ENCODE assay signal across 8 mouse cellular contexts in the genomic region with DNA sequence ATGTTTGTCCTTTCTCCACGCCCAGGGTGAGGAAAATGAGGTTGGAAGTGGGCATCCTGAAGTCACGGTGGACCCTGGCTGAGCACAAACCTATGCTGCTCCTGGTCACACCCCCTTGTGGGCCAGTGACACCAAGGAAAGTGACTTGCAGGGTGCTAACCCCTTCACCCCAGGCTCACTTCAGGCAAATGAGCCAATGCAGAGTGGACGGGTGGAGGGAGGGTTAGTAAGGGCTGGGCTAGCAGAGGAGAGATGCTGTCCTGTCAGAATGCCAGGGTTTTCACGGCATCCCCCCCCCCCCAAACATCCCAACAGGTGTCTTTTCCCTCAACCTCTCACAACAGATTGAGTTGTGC. TPM values are rescaled to one million over a fixed set of nuclear protein-coding genes. Genes with fewer than 3 reads are reported as not detected.
DNase-seq lines count a peak whose midpoint lies in the region; ATAC-seq lines count a peak whose summit lies in the region.

No protein-coding gene starts in this region.

- peak overlapping the region; percentile 90 for H3K4me2 ChIP-seq in heart, embryonic 12.5 days
- H3K4me2 ChIP-seq in hindbrain, embryonic 15.5 days = peak overlapping the region; percentile 90
- H3K4me2 ChIP-seq in midbrain, embryonic 12.5 days (replicated peaks) = peak overlapping the region; percentile 62

- H3K27me3 ChIP-seq in heart, embryonic 12.5 days (replicated peaks) = no peaks in the 10 kb centered on the region
- peaks cover 21% of the 10 kb centered on the region for H3K27me3 ChIP-seq in embryonic facial prominence, embryonic 10.5 days (replicated peaks; ENCODE audit: low read depth, poor library complexity, severe bottlenecking)
- H3K27me3 ChIP-seq in hindbrain, embryonic 15.5 days = no peaks in the 10 kb centered on the region
- peaks cover 26% of the 10 kb centered on the region for H3K27me3 ChIP-seq in midbrain, embryonic 12.5 days

- peak overlapping the region; percentile 50 for H3K4me3 ChIP-seq in heart, embryonic 12.5 days
- H3K4me3 ChIP-seq in embryonic facial prominence, embryonic 10.5 days = peak overlapping the region; percentile 62
- peak overlapping the region; percentile 40 for H3K4me3 ChIP-seq in hindbrain, embryonic 15.5 days
- H3K4me3 ChIP-seq in midbrain, embryonic 12.5 days = peak overlapping the region; percentile 40

- WGBS in heart, embryonic 12.5 days = 12% methylated on average over 4 of the region's 4 CpGs
- 7% methylated on average over 4 of the region's 4 CpGs for WGBS in embryonic facial prominence, embryonic 10.5 days
- WGBS in hindbrain, embryonic 15.5 days = 9% methylated on average over 4 of the region's 4 CpGs
- 9% methylated on average over 4 of the region's 4 CpGs for WGBS in midbrain, embryonic 12.5 days

- ATAC-seq in heart, embryonic 12.5 days (ENCODE audit: insufficient number of reproducible peaks, low FRiP score) = 0 out of 2 replicates have a peak, but pooled peaks have one; percentile 10
- peak; percentile 63 for ATAC-seq in hindbrain, embryonic 15.5 days (ENCODE audit: low FRiP score, low read depth)
- 0 out of 2 replicates have a peak, but pooled peaks have one; percentile 13 for ATAC-seq in midbrain, embryonic 12.5 days (ENCODE audit: low FRiP score, low read depth)

- H3K9ac ChIP-seq in heart, embryonic 12.5 days = peak overlapping the region; percentile 75
- no peak overlapping the region for H3K9ac ChIP-seq in hindbrain, embryonic 15.5 days
- peak overlapping the region; percentile 37; the same call in 1 of the 2 replicates for H3K9ac ChIP-seq in midbrain, embryonic 12.5 days (replicated peaks)

- peaks cover 72% of the 10 kb centered on the region for H3K4me1 ChIP-seq in heart, embryonic 12.5 days (replicated peaks)
- peaks cover 76% of the 10 kb centered on the region for H3K4me1 ChIP-seq in embryonic facial prominence, embryonic 10.5 days
- peaks cover 14% of the 10 kb centered on the region for H3K4me1 ChIP-seq in hindbrain, embryonic 15.5 days (replicated peaks)
- peaks cover 21% of the 10 kb centered on the region for H3K4me1 ChIP-seq in midbrain, embryonic 12.5 days

- intact Hi-C loops in left cerebral cortex, postnatal 36 days (cut with DNase I) = no loop called here

- no peaks in the 10 kb centered on the region for H3K9me3 ChIP-seq in heart, embryonic 12.5 days (replicated peaks)
- no peaks in the 10 kb centered on the region for H3K9me3 ChIP-seq in embryonic facial prominence, embryonic 10.5 days
- H3K9me3 ChIP-seq in hindbrain, embryonic 15.5 days = no peaks in the 10 kb centered on the region
- no peaks in the 10 kb centered on the region for H3K9me3 ChIP-seq in midbrain, embryonic 12.5 days

- H3K27ac ChIP-seq in heart, embryonic 12.5 days (ENCODE audit: poor library complexity, severe bottlenecking) = peak overlapping the region; percentile 52; the same call in 1 of the 2 replicates
- peak overlapping the region; percentile 81; the same call in 1 of the 2 replicates for H3K27ac ChIP-seq in embryonic facial prominence, embryonic 10.5 days (replicated peaks)
- H3K27ac ChIP-seq in hindbrain, embryonic 15.5 days (replicated peaks) = no peak overlapping the region
- H3K27ac ChIP-seq in midbrain, embryonic 12.5 days (replicated peaks) = no peak overlapping the region

- DNase-seq in heart, adult 11 months = no peak
- DNase-seq in embryonic facial prominence, embryonic 10.5 days (ENCODE audit: low spot score) = no peak
- DNase-seq in embryo, embryonic 10.5 days (ENCODE audit: low spot score) = no peak
- DNase-seq in frontal cortex, postnatal 25 days (ENCODE audit: low spot score in 2 of 2) = no peak
- no peak for DNase-seq in left cerebral cortex, postnatal 36 days (ENCODE audit: low spot score in 2 of 2)

- H3K36me3 ChIP-seq in heart, embryonic 12.5 days = no peaks in the 10 kb centered on the region
- peaks cover 6% of the 10 kb centered on the region; the same call in 1 of the 2 replicates for H3K36me3 ChIP-seq in embryonic facial prominence, embryonic 10.5 days (replicated peaks)
- H3K36me3 ChIP-seq in hindbrain, embryonic 15.5 days = no peaks in the 10 kb centered on the region
- H3K36me3 ChIP-seq in midbrain, embryonic 12.5 days = no peaks in the 10 kb centered on the region

RNA-seq across cellular contexts. Expression of a gene that starts 0.6 kb away (rescaled TPM):
- polyA plus RNA-seq in heart, embryonic 12.5 days (2016; fragmentation: Nextera tagmentation; extraction: Ambion mirVana) = 4.3 and 4.9 TPM in 2 replicates
- polyA plus RNA-seq in embryonic facial prominence, embryonic 10.5 days (2016; fragmentation: Nextera tagmentation; extraction: Ambion mirVana) = 1.00 and 1.6 TPM in 2 replicates
- polyA plus RNA-seq in hindbrain, embryonic 15.5 days (2015; fragmentation: Nextera tagmentation; extraction: Ambion mirVana) = 1.2 TPM in 2 replicates
- 1.3 and 1.5 TPM in 2 replicates for polyA plus RNA-seq in midbrain, embryonic 12.5 days (2016; fragmentation: Nextera tagmentation; extraction: Ambion mirVana)
- total RNA-seq in left cerebral cortex, postnatal 36 days (2021) = 1 to 10 TPM; 4.2 to 4.9 TPM

RNA-seq across cellular contexts. Expression of a gene that starts 28.6 kb away (rescaled TPM):
- 65.2 and 66.9 TPM in 2 replicates for polyA plus RNA-seq in heart, embryonic 12.5 days (2016; fragmentation: Nextera tagmentation; extraction: Ambion mirVana)
- polyA plus RNA-seq in embryonic facial prominence, embryonic 10.5 days (2016; fragmentation: Nextera tagmentation; extraction: Ambion mirVana) = 49.5 and 50.0 TPM in 2 replicates
- polyA plus RNA-seq in hindbrain, embryonic 15.5 days (2015; fragmentation: Nextera tagmentation; extraction: Ambion mirVana) = 46.3 and 47.4 TPM in 2 replicates
- polyA plus RNA-seq in midbrain, embryonic 12.5 days (2016; fragmentation: Nextera tagmentation; extraction: Ambion mirVana) = 74.3 and 88.9 TPM in 2 replicates
- total RNA-seq in left cerebral cortex, postnatal 36 days (2021) = 10 to 100 TPM; 49.9 to 56.5 TPM

RNA-seq across cellular contexts. Expression of a gene that starts 52.2 kb away (rescaled TPM):
- polyA plus RNA-seq in heart, embryonic 12.5 days (2016; fragmentation: Nextera tagmentation; extraction: Ambion mirVana) = 82.4 and 90.1 TPM in 2 replicates
- 9.7 and 10.9 TPM in 2 replicates for polyA plus RNA-seq in embryonic facial prominence, embryonic 10.5 days (2016; fragmentation: Nextera tagmentation; extraction: Ambion mirVana)
- polyA plus RNA-seq in hindbrain, embryonic 15.5 days (2015; fragmentation: Nextera tagmentation; extraction: Ambion mirVana) = 12.6 and 16.4 TPM in 2 replicates
- 12.8 and 14.2 TPM in 2 replicates for polyA plus RNA-seq in midbrain, embryonic 12.5 days (2016; fragmentation: Nextera tagmentation; extraction: Ambion mirVana)
- 10 to 100 TPM; 11.0 to 17.9 TPM for total RNA-seq in left cerebral cortex, postnatal 36 days (2021)

Comparison
In these comparisons a context has a peak if more than half of its experiments do, and no peak if none do; other contexts are left out.
1. ATAC-seq: peak in every context shown above with its lines; median percentile 63 in hindbrain, embryonic 15.5 days; 13 in midbrain, embryonic 12.5 days; 10 in heart, embryonic 12.5 days.
2. H3K27ac ChIP-seq: peak in heart, embryonic 12.5 days (single experiment) and embryonic facial prominence, embryonic 10.5 days (single experiment); none in hindbrain, embryonic 15.5 days (single experiment) and midbrain, embryonic 12.5 days (single experiment).
3. Peak in every context shown above with its lines, with median percentiles within 50 percentile points of each other: H3K4me2 ChIP-seq and H3K4me3 ChIP-seq.